Mouse (Mus musculus) heart, postnatal 36 days (tissue): ENCODE results near the gene Klk4. TPM values are rescaled to one million over a fixed set of nuclear protein-coding genes. Genes with fewer than 3 reads are reported as not detected.

Source experiments
- DNase-seq, 2 experiments: peaks; one replicate each; pipeline ENCODE4 v3.0.0; 2021 to 2022
- intact Hi-C: fragments of 180-260 bp; cut with DNase I; formaldehyde crosslinking; loops from one replicate; pipeline ENCODE4 v1.15.1; 2025
- total RNA-seq, 2 experiments: library from RNA; stranded (reverse); gene quantifications; 2 replicates each; pipeline ENCODE4 v1.2.3; 2021

Klk4 gene
- total RNA-seq, 2 experiments from 2014 or later = not detected

DNA sequence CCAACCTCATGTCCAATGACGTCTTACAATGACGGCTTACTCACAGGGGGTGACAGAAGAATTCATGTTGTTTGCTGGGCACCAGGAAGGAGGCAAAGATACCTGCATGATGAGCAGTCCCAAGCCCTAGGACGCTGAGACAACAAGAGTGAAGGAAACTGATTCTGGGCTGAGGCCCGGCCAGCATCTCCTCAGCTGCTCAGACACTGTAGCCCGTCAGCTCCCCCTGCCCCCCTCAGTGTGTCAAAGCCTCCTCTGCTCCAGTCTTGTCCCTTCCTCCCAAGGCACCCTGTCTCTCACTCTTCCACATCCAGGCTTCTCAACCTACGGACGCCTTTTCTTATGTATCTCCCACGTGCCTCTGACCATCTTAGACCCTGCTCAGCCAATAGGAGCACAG lies 37.9 kb downstream of the Klk4 start:
- no peak for DNase-seq
- intact Hi-C loops = no loop called here

DNA sequence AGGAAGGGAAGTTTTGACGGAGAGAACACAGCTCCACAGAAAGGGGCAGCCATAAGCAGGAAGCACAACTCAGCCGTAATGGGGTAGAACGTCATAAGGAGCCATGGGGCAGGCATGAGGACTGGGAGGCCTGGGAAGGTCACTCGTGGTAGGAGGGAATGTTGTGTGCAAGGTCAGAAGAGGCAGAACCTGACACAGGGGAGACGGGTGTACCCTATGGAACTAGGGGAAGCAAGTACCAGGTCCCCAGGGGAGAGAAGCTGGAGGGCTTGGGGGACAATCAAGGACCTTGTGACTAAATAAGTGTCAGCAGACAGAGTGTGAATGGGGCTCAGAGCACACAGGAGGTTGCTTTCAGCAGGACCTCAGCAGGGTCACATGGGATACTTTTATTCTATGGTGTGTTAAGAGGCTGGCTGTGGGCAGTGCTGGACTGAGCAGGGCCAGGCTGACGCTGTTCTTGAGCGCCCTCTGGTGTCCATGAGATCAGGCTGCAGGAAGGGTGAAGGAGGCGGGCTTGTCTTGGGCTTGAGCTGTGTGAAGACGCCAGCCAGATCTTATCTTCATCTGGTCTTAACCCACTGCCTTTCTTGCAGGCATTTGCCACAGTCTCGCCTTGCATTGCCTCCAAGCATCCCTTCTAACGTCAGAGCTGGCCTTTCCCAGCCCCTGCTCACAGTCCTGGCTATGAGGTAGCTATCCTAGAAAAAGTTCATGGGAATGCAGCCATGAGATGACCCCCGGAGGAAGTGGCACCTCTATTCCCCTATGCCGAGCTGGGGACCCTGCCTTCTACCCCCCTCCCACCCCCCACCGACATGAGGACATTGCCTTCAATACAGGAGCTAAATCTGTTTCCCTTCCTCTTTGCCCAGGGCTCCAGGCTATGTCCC lies 38.8 kb downstream of the Klk4 start:
- intact Hi-C loops = no loop called here
- DNase-seq = peak; percentile 55 to 67

DNA sequence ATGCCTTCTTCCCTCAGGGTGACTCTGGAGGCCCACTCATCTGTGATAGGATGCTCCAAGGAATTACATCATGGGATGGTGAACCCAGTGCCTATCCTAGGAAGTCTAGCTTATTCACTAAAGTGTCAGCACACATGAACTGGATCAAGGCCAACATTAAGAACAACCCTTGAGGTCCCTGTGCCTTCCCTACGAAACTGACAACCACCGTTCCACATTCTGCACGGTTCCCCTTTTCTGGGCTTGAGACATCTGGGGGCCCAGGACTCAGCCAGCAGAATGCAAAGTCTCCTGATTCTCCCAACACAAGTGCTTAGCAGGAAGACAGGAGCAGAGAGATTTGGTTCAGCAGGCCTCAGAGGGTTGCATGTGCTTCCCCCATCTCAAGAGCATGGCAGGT lies 39.6 kb downstream of the Klk4 start:
- no peak for DNase-seq
- intact Hi-C loops = no loop called here

DNA sequence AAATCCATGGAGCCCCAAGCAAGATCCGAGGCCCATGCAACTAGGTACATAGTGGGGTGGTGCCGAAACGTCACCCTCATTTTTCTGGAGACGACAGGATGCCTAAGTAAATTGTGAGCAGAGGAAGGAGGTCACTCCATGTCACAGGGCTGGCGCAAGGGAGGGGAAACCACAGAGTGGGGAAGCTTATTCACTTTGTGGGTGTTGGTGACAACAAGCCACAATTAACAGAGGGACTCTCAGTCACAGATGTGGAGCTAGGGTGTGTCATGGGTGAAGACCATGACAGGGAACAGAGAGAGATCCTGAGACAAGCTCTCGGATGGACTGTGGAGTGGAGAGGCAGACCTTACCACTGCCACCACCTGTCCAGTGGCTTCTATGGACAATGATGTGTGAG lies 40.1 kb downstream of the Klk4 start:
- intact Hi-C loops = no loop called here
- no peak for DNase-seq

DNA sequence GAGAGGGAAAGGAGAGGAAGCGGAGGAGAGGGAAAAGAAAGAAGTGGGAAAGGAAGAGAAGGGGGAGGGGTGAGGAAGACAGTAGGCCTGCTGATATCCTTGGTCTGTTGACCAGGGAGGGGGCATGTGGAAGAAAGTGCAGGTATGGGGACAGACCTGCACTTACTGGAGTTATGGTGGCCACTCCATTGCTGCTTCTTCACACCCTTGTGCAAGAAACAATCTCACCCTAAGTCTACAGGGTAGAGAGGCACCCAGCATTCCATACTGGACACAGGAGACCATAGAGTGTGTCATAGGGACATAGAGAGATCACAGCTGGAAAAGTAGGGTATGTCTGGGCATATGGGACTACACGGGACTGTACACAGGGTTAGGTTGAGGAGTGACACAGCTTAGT lies 41.0 kb downstream of the Klk4 start:
- DNase-seq = no peak
- intact Hi-C loops = no loop called here

DNA sequence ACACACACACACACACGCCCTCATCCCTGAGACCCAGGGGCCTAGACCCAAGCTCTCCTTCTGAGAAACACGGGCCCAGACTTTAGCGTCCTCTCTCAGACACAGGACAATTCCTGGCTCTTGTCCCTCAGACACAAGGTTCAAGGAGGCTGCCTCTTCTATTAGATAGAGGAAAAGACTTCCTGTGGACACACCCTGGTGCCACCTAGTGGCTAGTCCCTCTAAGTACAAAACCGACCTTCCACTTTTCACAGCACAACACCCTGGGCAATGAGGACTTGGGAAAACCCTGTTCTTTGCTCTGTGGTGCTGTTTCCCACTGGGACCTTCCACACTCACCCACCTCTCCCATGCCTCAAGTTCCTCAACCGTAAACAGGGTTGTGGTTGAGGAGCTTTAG lies 45.0 kb downstream of the Klk4 start:
- no peak for DNase-seq

DNA sequence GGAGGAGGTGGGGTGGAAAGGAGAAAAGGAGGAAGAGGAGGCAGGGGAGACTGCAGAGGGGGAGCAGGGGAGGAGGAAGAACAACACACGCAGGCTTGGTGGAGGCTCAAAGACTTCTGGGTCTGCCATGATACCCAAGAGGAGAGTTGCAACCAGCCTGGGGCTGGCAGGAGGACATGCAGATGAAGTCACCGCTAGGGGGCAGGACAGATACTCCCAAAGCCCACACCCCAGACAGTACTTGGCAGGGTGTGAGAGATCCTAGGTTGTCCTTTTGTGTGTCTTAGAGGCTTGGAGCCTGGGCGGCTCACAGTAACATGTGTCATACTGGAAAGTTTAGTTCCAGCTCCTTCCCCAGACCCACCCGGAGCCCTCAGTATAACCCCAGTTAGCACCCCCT lies 47.6 kb downstream of the Klk4 start:
- DNase-seq = no peak
- intact Hi-C loops = no loop called here

More for the DNA sequence above, 45.0 kb downstream of the Klk4 start:
- intact Hi-C loops = no loop called here

DNA sequence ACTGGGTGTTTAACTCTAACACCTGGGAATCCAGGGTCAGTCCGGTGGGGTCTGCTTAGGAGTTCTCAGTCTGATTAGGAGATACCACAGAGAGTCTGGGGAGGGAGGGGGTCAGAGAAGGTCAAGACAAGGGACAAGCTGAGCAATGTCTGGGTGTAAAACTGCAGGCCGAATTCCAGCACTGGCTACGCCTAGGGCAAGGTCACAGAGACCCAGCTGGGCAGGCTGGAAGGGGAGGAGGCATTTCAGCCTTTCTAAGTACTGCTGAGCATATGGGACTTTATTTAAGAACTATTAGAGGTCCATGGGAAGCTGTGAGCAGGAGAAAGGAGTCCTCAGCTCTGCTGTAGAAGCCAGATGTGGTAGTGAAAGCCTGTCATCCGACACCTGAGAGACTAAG lies 51.4 kb downstream of the Klk4 start:
- DNase-seq = no peak
- intact Hi-C loops = no loop called here

DNA sequence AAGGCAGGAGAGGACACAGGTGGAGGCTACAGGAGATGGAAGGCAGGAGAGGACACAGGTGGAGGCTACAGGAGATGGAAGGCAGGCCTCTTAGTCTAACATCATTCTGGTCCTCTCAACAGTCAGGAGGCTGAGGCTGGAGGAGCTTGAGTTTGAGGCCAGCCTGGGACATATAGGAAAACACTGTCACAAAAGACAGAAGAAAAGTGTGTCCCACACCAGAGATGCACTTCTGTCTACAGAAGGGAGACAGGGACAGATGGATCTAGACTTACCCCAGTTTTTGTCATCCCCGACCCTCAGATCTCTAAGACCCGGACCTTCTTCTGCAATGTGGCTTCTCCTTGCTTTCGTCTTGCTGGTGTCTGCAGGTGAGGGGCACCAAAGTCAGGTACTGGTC lies 52.5 kb downstream of the Klk4 start, which contains the start of gene Klk15:
Gene Klk15 (plus strand): TSS at position 301 of the 400 bp plus-strand sequence.
- no peak for DNase-seq
- intact Hi-C loops = no loop called here

DNA sequence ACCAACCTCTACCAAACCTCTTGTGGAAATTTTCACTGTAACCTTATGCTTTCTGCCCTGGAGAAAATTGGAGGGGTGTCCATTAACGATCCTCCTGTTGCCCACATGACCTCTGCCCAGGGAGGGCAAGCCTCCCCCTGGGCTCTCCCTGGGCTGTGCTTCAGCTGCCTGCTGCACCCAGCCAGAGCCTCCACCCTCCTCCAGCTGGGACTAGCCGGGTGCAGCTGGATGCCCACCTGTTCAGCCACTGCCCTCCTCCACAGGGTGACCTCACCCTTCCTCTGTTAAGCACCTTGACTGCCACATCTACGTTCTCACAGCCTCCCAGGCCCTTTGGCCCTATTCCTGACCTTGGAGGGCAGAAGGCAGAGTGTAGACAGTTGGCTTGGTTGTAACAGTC lies 53.8 kb downstream of the Klk4 start:
- intact Hi-C loops = no loop called here
- no peak for DNase-seq

Other genes with a start within 250 kb of the Klk4 start
- gene Ceacam18, start 246.5 kb upstream of the Klk4 start, total RNA-seq = not detected
- gene Siglece, start 221.0 kb upstream of the Klk4 start, total RNA-seq = 1 to 10 TPM in 1 of 2 experiments, under 1 TPM in 1; 0.94 to 1.3 TPM
- gene Ctu1, start 209.1 kb upstream of the Klk4 start, total RNA-seq = 1 to 10 TPM; 3.4 to 3.5 TPM
- under 1 TPM; 0.22 to 0.31 TPM for gene Klk14, start 190.7 kb upstream of the Klk4 start, total RNA-seq
- not detected for gene Klk13, start 168.6 kb upstream of the Klk4 start, total RNA-seq
- not detected for gene Klk12, start 112.3 kb upstream of the Klk4 start, total RNA-seq
- gene Klk11, start 106.6 kb upstream of the Klk4 start, total RNA-seq = under 1 TPM; 0.22 to 0.33 TPM
- gene Klk10, start 100.1 kb upstream of the Klk4 start, total RNA-seq = under 1 TPM; 0.19 to 0.36 TPM
- not detected for gene Klk9, start 89.3 kb upstream of the Klk4 start, total RNA-seq
- gene Klk8, start 83.6 kb upstream of the Klk4 start, total RNA-seq = 10 to 100 TPM; 10.4 to 12.2 TPM
- gene Klk7, start 69.9 kb upstream of the Klk4 start, total RNA-seq = under 1 TPM in 1 of 2 experiments, not detected in 1; 0.19 TPM
- gene Klk6, start 56.7 kb upstream of the Klk4 start, total RNA-seq = not detected
- not detected for gene Klk5, start 39.2 kb upstream of the Klk4 start, total RNA-seq
- gene Klk15, start 52.6 kb downstream of the Klk4 start, total RNA-seq = not detected
- gene Klk1b8, start 69.5 kb downstream of the Klk4 start, total RNA-seq = not detected
- gene Klk1b1, start 85.6 kb downstream of the Klk4 start, total RNA-seq = not detected
- gene Klk1b9, start 94.9 kb downstream of the Klk4 start, total RNA-seq = not detected
- not detected for gene Klk1b11, start 114.7 kb downstream of the Klk4 start, total RNA-seq
- gene Klk1b26, start 131.0 kb downstream of the Klk4 start, total RNA-seq = under 1 TPM; 0.38 to 0.72 TPM
- not detected for gene Klk1b27, start 171.1 kb downstream of the Klk4 start, total RNA-seq
- gene Klk1b21, start 221.2 kb downstream of the Klk4 start, total RNA-seq = not detected
- not detected for gene Klk1b22, start 231.5 kb downstream of the Klk4 start, total RNA-seq